Mouse (Mus musculus) heart, adult 2 months (tissue): ENCODE measurements around the gene Usp33.

Experiments used
- CTCF ChIP-seq: fragments of 200-600 bp; IDR thresholded peaks from 2 replicates; pipeline ENCODE4 v1.8.1; 2022; ENCODE audit warnings: antibody characterized with exemption, mild to moderate bottlenecking, moderate library complexity
- POLR2A ChIP-seq: fragments of 200-500 bp; IDR thresholded peaks from 2 replicates; pipeline ENCODE4 v1.6.1; 2011; ENCODE audit warnings: mild to moderate bottlenecking, low read depth, low read length, control low read depth; ENCODE audit not compliant: insufficient read depth

DNA sequence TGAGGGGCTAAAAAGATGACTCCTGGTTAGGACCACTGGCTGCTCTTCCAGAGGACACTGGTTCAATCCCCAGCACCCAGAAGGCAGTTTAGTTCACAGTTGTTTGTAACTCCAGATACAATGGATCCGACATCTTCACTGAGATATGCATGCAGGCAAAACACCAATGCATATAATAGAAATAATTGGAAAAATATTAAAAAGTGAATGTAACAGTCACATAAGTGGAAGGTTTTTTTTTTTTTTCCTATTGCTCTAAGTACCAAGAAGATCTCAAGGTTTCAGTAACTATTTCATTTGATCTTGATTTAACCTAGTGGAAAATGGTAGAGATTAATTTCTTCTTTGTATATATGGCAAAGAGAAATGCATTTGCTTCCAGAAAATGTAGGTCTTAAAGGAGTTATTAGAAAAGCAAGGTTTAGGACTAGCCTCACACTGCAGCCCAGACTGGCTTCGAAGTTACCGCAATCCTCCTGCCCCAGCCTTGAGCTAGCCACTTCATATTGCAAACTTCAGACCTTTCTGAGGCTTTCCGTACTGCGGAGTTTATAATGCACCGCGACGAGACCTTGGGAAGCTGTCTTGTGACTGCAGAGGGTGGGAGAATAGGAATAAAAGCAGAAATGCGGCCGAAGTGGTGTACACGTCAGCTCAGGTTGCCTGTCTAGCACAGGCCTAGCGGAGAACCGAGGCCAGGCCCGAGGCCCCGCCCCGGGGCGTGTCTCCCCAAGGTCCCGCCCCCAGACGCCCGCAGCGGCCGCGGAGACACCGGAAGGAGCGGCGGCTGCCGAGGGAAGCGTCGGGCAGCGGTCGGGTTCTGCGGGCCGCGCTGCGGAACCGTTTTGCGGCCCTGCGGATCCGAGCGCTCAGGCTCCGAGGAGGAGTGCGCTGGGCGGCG, at the start of gene Usp33:
- TF ChIP-seq CTCF (peak; percentile 49), POLR2A (peak; percentile 96)
